Mouse (Mus musculus): ENCODE data around the gene Ccdc173. TPM values are rescaled to one million over a fixed set of nuclear protein-coding genes. Genes with fewer than 3 reads are reported as not detected.

The Ccdc173 gene
- polyA plus RNA-seq, 1 experiment from 2014 or later = 1.6 TPM

DNA sequence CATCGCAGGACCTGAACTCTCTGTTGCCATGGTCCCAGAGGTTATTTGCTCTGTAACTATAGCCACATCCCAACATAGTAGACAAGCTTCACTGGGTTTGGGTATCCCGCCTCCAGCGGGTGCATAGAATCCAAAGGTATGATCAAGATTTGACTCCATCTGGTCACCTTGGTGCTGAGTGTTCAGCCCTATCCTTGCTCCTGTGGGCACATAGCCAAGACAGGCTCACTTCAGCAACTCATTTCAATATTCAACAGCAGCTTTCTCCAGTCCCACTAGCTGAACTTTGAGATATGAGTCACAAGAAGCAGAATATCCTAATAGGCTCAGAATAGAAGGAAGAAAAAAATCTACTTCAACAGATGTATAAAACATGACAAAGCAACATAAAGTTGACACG, 26.0 kb downstream of the Ccdc173 start:
- no peak for ATAC-seq (ENCODE audit: insufficient read depth, low FRiP score)
- H3K4me3 ChIP-seq (replicated peaks; ENCODE audit: low read length) = no peak overlapping the region
- H3K4me1 ChIP-seq (ENCODE audit: control insufficient read depth, insufficient read depth, low read length) = no peaks in the 10 kb centered on the region
- 85% methylated on average over 4 of the region's 4 CpGs for WGBS
- no peak overlapping the region for H3K9ac ChIP-seq (ENCODE audit: low read length)
- no peaks in the 10 kb centered on the region for H3K9me3 ChIP-seq (replicated peaks; ENCODE audit: control insufficient read depth, low read length)
- no peak overlapping the region for H3K27ac ChIP-seq (ENCODE audit: low read length)
- H3K27me3 ChIP-seq (ENCODE audit: control insufficient read depth, insufficient read depth, low read length) = no peaks in the 10 kb centered on the region
- H3K4me2 ChIP-seq (ENCODE audit: low read depth, low read length) = no peak overlapping the region
- H3K36me3 ChIP-seq (ENCODE audit: control insufficient read depth, insufficient read depth, low read length) = no peaks in the 10 kb centered on the region

DNA sequence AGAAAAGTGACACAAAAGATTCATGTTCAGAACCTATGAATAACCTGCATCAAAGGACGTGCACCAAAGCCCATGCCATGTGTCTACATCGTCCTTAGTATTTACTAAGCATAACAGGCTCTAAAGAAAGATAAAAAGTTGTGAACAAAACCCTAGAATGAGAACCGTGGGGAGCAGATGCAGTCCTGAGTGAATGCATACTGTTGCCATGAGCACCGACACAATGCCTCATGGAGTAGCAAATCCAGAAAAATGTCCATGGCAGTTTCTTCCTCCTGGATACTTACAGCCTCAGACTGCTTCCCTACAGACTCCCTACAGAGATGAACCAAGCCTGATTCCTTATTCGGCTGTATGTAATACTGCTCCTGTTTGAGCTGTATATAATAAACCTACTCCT, 28.4 kb downstream of the Ccdc173 start:
- Histone ChIP-seq H3K27ac (ENCODE audit: low read length) (no peak overlapping the region), H3K9me3 (replicated peaks; ENCODE audit: control insufficient read depth, low read length) (no peaks in the 10 kb centered on the region), H3K36me3 (ENCODE audit: control insufficient read depth, insufficient read depth, low read length) (no peaks in the 10 kb centered on the region), H3K27me3 (ENCODE audit: control insufficient read depth, insufficient read depth, low read length) (no peaks in the 10 kb centered on the region), H3K4me2 (ENCODE audit: low read depth, low read length) (no peak overlapping the region), H3K4me3 (replicated peaks; ENCODE audit: low read length) (no peak overlapping the region), H3K4me1 (ENCODE audit: control insufficient read depth, insufficient read depth, low read length) (no peaks in the 10 kb centered on the region), H3K9ac (ENCODE audit: low read length) (no peak overlapping the region)
- no peak for ATAC-seq (ENCODE audit: insufficient read depth, low FRiP score)
- WGBS = 75% methylated on average over 5 of the region's 5 CpGs

DNA sequence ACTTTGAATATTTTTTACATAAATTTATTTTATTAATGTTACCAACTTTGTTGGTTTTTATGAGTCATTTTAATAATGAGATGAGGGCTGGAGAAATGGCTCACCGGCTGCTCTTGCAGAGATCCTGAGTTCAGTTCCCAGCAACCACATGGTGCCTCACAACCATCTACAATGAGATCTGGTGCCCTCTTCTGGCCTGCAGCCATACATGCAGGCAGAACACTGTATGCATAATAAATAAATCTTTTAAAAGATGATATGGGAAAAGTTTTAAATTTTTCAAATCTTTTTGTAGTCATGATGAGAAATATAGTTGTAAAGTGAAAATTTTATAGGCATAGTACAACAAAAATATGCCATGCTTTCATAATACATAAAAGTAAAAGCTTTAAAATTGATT, 44.3 kb downstream of the Ccdc173 start:
- 92% methylated on average over 1 of the region's 1 CpGs for WGBS
- Histone ChIP-seq H3K4me2 (ENCODE audit: low read depth, low read length) (no peak overlapping the region), H3K9me3 (replicated peaks; ENCODE audit: control insufficient read depth, low read length) (no peaks in the 10 kb centered on the region), H3K27ac (ENCODE audit: low read length) (no peak overlapping the region), H3K4me1 (ENCODE audit: control insufficient read depth, insufficient read depth, low read length) (no peaks in the 10 kb centered on the region), H3K4me3 (replicated peaks; ENCODE audit: low read length) (no peak overlapping the region), H3K36me3 (ENCODE audit: control insufficient read depth, insufficient read depth, low read length) (peaks cover 25% of the 10 kb centered on the region), H3K27me3 (ENCODE audit: control insufficient read depth, insufficient read depth, low read length) (no peaks in the 10 kb centered on the region), H3K9ac (ENCODE audit: low read length) (no peak overlapping the region)
- ATAC-seq (ENCODE audit: insufficient read depth, low FRiP score) = no peak

DNA sequence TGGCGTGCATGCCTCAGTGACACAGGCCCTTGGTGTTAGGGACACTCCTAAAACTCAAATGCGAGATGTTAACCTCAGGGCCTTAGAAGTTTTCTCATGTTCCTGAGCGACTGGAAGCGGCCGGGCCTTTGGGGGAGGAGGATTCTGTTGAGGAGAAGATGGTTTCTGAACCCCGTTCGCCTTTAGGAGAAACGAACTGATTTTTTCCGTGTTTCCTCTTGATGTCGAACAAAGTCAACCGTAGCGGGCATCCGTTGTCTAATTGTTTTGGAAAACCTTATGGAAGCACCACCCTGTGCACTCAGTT, 65.9 kb downstream of the Ccdc173 start:
- peaks cover 4% of the 10 kb centered on the region; the same call in 1 of the 2 replicates for H3K4me1 ChIP-seq (ENCODE audit: control insufficient read depth, insufficient read depth, low read length)
- H3K36me3 ChIP-seq (ENCODE audit: control insufficient read depth, insufficient read depth, low read length) = no peaks in the 10 kb centered on the region
- H3K9ac ChIP-seq (ENCODE audit: low read length) = peak overlapping the region; percentile 93
- H3K4me3 ChIP-seq (replicated peaks; ENCODE audit: low read length) = peak overlapping the region; percentile 97
- under 1% methylated on average over 13 of the region's 13 CpGs for WGBS
- no peak; the same call in 1 of the 2 replicates for ATAC-seq (ENCODE audit: insufficient read depth, low FRiP score)
- H3K9me3 ChIP-seq (replicated peaks; ENCODE audit: control insufficient read depth, low read length) = no peaks in the 10 kb centered on the region
- 0 out of 2 replicates have a peak, but pooled peaks cover 5% of the 10 kb centered on the region for H3K27me3 ChIP-seq (ENCODE audit: control insufficient read depth, insufficient read depth, low read length)
- H3K27ac ChIP-seq (ENCODE audit: low read length) = peak overlapping the region; percentile 92
- H3K4me2 ChIP-seq (ENCODE audit: low read depth, low read length) = peak overlapping the region; percentile 82

DNA sequence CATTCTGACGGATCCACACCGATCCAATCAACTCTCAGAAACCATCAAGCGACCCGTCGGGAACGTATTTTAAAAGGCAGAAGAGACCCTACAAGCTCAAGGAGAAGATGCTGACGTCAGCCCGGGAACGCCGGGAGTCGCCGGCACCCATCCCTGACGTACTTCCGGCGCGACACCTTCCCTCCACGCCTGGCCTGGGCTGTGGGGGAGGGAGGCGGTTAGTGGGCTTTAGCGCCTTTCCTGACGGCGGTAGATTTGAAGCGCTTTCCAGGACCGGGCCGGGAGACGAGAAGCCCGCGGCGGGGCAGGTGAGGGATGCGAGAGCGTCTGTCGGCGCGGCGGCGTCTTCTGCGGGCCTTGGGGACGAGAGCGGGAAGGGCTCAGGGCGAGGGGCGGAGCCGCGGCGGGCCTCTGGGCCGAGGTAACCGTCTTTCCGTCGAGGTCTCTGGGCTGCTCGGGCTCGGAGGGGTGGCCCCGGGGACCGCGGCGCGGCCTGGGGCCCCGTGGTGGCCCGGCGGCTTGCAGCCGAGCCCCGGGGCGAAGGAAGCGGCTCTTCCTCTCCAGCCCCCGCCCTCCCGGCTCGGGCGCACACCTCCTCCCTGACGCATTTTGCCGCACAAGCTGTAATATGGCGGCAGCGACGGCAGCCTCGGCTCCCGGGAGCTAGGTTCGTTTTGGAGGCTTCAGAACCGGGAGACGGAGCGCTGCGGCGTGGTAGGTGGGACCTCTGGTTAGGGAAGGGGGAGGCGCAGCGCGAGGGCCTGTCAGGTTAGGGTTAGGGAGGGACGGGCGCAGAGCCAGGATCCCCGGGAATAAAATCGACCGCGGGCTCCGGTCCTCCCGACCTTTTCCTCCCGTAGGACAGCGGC, 66.5 kb downstream of the Ccdc173 start:
- Histone ChIP-seq H3K9me3 (replicated peaks; ENCODE audit: control insufficient read depth, low read length) (no peaks in the 10 kb centered on the region), H3K4me3 (replicated peaks; ENCODE audit: low read length) (peak overlapping the region; percentile 97), H3K9ac (ENCODE audit: low read length) (peak overlapping the region; percentile 93), H3K4me1 (ENCODE audit: control insufficient read depth, insufficient read depth, low read length) (peaks cover 4% of the 10 kb centered on the region; the same call in 1 of the 2 replicates), H3K36me3 (ENCODE audit: control insufficient read depth, insufficient read depth, low read length) (no peaks in the 10 kb centered on the region), H3K27me3 (ENCODE audit: control insufficient read depth, insufficient read depth, low read length) (0 out of 2 replicates have a peak, but pooled peaks cover 5% of the 10 kb centered on the region), H3K27ac (ENCODE audit: low read length) (peak overlapping the region; percentile 92), H3K4me2 (ENCODE audit: low read depth, low read length) (peak overlapping the region; percentile 82)
- peak; percentile 96 for ATAC-seq (ENCODE audit: insufficient read depth, low FRiP score)
- WGBS = under 1% methylated on average over 79 of the region's 91 CpGs

DNA sequence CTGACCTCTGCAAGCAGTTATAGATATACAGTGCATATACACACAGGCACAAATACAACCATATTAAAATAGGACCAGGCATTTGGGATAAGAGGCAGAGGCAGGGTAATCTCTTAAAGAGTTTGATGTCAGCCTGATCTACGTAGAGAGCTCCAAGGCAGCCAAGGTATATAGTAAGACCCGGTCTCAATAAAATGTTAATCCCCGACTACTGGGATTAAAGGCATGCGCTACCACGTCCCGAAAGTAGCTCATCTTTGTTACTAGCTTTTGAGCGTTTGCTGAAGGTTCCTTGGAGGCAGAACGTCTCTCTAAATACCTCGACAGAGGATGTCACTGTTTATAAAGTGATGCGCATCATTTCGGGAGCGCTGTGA, 67.1 kb downstream of the Ccdc173 start, which contains the start of gene Ppig:
TSS of gene Ppig (plus strand) at position 273 of the 377 bp plus-strand sequence.
- H3K4me2 ChIP-seq (ENCODE audit: low read depth, low read length) = peak within 1 kb of the TSS; percentile 82
- H3K27ac ChIP-seq (ENCODE audit: low read length) = peak within 1 kb of the TSS; percentile 92
- no peaks in the 10 kb centered on the region for H3K9me3 ChIP-seq (replicated peaks; ENCODE audit: control insufficient read depth, low read length)
- H3K4me1 ChIP-seq (ENCODE audit: control insufficient read depth, insufficient read depth, low read length) = peaks cover 4% of the 10 kb centered on the region; the same call in 1 of the 2 replicates
- 0 out of 2 replicates have a peak, but pooled peaks cover 5% of the 10 kb centered on the region for H3K27me3 ChIP-seq (ENCODE audit: control insufficient read depth, insufficient read depth, low read length)
- ATAC-seq (ENCODE audit: insufficient read depth, low FRiP score) = no peak; the same call in 1 of the 2 replicates
- H3K4me3 ChIP-seq (replicated peaks; ENCODE audit: low read length) = peak within 1 kb of the TSS; percentile 97
- 4% methylated on average over 12 of the region's 12 CpGs for WGBS
- no peaks in the 10 kb centered on the region for H3K36me3 ChIP-seq (ENCODE audit: control insufficient read depth, insufficient read depth, low read length)
- peak within 1 kb of the TSS; percentile 93 for H3K9ac ChIP-seq (ENCODE audit: low read length)

DNA sequence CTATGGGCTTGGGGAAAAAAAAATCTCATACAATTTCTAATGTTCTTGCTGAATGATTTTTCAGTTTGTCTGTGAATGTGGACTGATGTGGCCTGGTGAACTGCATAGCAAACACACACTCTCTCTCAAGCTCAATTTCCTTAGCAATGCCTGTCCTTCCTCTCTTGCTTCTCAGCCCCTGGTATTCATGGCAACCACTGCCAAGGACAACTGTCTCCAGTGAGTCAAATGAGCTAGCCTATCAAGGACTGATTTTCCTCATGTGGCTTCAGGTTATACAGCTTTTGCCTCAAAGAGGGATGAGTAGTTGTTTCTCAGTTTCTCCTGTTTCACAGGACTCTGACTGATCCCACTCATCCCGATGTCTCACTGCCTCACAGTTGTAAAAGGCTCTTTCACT, 70.3 kb downstream of the Ccdc173 start:
- Histone ChIP-seq H3K36me3 (ENCODE audit: control insufficient read depth, insufficient read depth, low read length) (no peaks in the 10 kb centered on the region), H3K27me3 (ENCODE audit: control insufficient read depth, insufficient read depth, low read length) (0 out of 2 replicates have a peak, but pooled peaks cover 5% of the 10 kb centered on the region), H3K27ac (ENCODE audit: low read length) (no peak overlapping the region), H3K9ac (ENCODE audit: low read length) (no peak overlapping the region), H3K4me1 (ENCODE audit: control insufficient read depth, insufficient read depth, low read length) (no peaks in the 10 kb centered on the region), H3K4me3 (replicated peaks; ENCODE audit: low read length) (no peak overlapping the region), H3K4me2 (ENCODE audit: low read depth, low read length) (no peak overlapping the region), H3K9me3 (replicated peaks; ENCODE audit: control insufficient read depth, low read length) (no peaks in the 10 kb centered on the region)
- 86% methylated on average over 1 of the region's 1 CpGs for WGBS
- no peak for ATAC-seq (ENCODE audit: insufficient read depth, low FRiP score)

DNA sequence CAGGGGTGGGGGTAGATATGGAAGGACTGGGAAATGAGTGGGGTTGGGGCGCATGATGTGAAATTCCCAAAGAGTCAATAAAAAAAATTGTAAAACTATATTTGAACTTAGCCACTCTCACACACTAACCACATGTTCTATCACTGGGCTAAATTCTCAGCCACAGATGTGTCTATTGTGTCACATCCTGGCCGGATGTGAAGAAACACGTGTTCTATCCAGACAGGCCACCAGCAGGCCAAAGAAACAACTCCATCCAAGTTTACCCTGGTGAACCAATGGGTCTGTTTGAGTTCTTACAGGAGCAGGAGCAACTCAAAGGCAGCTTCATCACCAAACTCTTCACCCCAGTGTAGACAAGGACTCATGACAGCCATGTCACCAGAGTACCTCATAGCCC, 72.9 kb downstream of the Ccdc173 start:
- Histone ChIP-seq H3K9ac (ENCODE audit: low read length) (no peak overlapping the region), H3K4me2 (ENCODE audit: low read depth, low read length) (no peak overlapping the region), H3K36me3 (ENCODE audit: control insufficient read depth, insufficient read depth, low read length) (no peaks in the 10 kb centered on the region), H3K4me3 (replicated peaks; ENCODE audit: low read length) (no peak overlapping the region), H3K9me3 (replicated peaks; ENCODE audit: control insufficient read depth, low read length) (no peaks in the 10 kb centered on the region), H3K27me3 (ENCODE audit: control insufficient read depth, insufficient read depth, low read length) (0 out of 2 replicates have a peak, but pooled peaks cover 5% of the 10 kb centered on the region), H3K27ac (ENCODE audit: low read length) (no peak overlapping the region), H3K4me1 (ENCODE audit: control insufficient read depth, insufficient read depth, low read length) (no peaks in the 10 kb centered on the region)
- WGBS = 65% methylated on average over 3 of the region's 3 CpGs
- ATAC-seq (ENCODE audit: insufficient read depth, low FRiP score) = no peak

DNA sequence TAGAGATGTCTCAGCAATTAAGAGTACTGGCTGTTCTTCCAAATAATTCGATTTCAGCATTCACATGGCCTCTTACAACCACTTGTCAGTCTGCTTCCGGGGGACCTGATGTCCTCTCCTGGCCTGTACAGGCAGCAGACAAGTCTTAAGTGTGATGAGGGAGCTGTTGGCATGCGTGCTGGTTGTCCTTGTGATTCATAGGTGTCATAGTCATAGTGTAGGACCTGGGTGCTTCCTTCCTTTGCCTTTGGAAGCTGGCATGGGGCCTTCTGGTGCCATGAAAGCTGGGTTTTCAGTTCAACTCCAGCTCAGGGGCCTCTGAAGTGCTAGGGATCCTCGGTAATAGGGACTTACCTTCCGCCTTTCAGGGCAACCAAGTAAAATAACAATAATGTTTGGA, 75.2 kb downstream of the Ccdc173 start:
- WGBS = 74% methylated on average over 5 of the region's 5 CpGs

More for the DNA sequence above, 75.2 kb downstream of the Ccdc173 start:
- H3K27ac ChIP-seq (ENCODE audit: low read length) = no peak overlapping the region
- no peak overlapping the region for H3K4me3 ChIP-seq (replicated peaks; ENCODE audit: low read length)
- no peaks in the 10 kb centered on the region for H3K27me3 ChIP-seq (ENCODE audit: control insufficient read depth, insufficient read depth, low read length)
- H3K36me3 ChIP-seq (ENCODE audit: control insufficient read depth, insufficient read depth, low read length) = no peaks in the 10 kb centered on the region
- H3K9ac ChIP-seq (ENCODE audit: low read length) = no peak overlapping the region
- no peak overlapping the region for H3K4me2 ChIP-seq (ENCODE audit: low read depth, low read length)
- no peak for ATAC-seq (ENCODE audit: insufficient read depth, low FRiP score)
- no peaks in the 10 kb centered on the region for H3K4me1 ChIP-seq (ENCODE audit: control insufficient read depth, insufficient read depth, low read length)
- H3K9me3 ChIP-seq (replicated peaks; ENCODE audit: control insufficient read depth, low read length) = no peaks in the 10 kb centered on the region

Data from stomach, embryonic 16.5 days (tissue).